Mouse (Mus musculus): Measurements from ENCODE around the gene Tmem217. TPM values are rescaled to one million over a fixed set of nuclear protein-coding genes. Genes with fewer than 3 reads are reported as not detected.
"Not testable (repeated sequence)": the region's sequence is repeated elsewhere in the genome, so short reads cannot be mapped to it uniquely, and the experiment has no call there.

Gene Tmem217
- polyA plus RNA-seq, 1 experiment from 2014 or later: 2.4 TPM

DNA sequence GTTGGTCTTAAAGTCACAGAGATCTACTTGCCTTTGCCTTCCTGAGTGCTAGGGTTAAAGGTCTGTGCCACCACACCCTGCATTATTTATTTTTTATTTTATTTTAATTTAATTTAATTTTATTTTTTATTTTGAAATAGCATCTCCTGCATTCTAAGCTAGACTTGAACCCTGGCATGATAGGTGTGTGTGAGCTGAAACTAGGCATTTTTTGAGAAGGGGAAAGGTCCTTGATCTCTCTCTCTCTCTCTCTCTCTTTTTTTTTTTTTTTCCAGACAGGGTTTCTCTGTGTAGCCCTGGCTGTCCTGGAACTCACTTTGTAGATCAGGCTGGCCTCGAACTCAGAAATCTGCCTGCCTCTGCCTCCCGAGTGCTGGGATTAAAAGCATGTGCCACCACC, 53.2 kb downstream of the Tmem217 start:
- H3K9me3 ChIP-seq (replicated peaks); H3K9ac ChIP-seq; H3K4me1 ChIP-seq; H3K27ac ChIP-seq; H3K4me2 ChIP-seq (replicated peaks); H3K36me3 ChIP-seq; H3K27me3 ChIP-seq; H3K4me3 ChIP-seq; ATAC-seq (ENCODE audit: low FRiP score): not testable (repeated sequence)
- 96% methylated on average over 2 of the region's 2 CpGs for WGBS

DNA sequence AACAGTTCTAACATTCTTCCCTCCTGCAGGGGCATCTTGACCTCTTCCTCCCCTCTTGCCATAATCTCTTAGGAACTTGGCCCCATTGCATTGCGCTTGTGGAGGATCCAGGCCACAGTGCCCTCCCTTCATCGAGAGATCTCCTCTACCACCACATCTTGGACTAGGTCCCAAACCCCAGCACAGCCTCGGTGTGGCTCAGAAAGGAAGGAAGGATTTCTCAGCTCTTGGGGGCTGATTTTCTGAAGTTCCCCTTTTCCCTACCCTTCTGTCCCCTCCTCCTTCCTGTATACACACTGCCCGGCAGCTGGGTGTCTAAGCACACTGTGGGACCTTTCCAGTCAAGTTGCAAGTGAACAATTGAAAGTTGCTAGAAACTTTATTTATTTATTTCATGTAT, 54.2 kb downstream of the Tmem217 start:
- no peak overlapping the region for H3K9ac ChIP-seq
- H3K27me3 ChIP-seq: 0 out of 2 replicates have a peak, but pooled peaks cover 2% of the 10 kb centered on the region
- ATAC-seq (ENCODE audit: low FRiP score): no peak
- no peaks in the 10 kb centered on the region for H3K9me3 ChIP-seq (replicated peaks)
- no peak overlapping the region for H3K4me3 ChIP-seq
- no peak overlapping the region for H3K27ac ChIP-seq
- H3K4me2 ChIP-seq (replicated peaks): no peak overlapping the region
- WGBS: 66% methylated on average over 4 of the region's 4 CpGs
- H3K4me1 ChIP-seq: peaks cover 10% of the 10 kb centered on the region
- peaks cover 9% of the 10 kb centered on the region for H3K36me3 ChIP-seq

DNA sequence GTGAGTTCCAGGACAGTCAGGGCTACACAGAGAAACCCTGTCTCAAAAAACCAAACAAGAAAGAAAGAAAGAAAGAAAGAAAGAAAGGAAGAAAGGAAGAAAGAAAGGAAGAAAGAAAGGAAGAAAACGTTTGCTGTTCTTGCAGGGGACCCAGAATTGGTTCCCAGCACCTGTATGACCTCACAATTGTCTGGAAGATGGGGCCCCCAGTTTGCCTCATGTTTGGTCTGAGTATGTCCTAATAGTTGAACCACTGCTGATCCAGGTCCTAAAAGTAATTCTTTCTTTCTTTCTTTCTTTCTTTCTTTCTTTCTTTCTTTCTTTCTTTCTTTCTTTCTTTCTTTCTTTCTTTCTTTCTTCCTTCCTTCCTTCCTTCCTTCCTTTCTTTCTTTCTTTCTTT, 54.7 kb downstream of the Tmem217 start:
- WGBS: 66% methylated on average over 1 of the region's 1 CpGs
- H3K27me3 ChIP-seq; ATAC-seq (ENCODE audit: low FRiP score); H3K4me3 ChIP-seq; H3K4me2 ChIP-seq (replicated peaks); H3K9ac ChIP-seq; H3K9me3 ChIP-seq (replicated peaks); H3K27ac ChIP-seq; H3K36me3 ChIP-seq: not testable (repeated sequence)
- peaks cover 15% of the 10 kb centered on the region for H3K4me1 ChIP-seq

DNA sequence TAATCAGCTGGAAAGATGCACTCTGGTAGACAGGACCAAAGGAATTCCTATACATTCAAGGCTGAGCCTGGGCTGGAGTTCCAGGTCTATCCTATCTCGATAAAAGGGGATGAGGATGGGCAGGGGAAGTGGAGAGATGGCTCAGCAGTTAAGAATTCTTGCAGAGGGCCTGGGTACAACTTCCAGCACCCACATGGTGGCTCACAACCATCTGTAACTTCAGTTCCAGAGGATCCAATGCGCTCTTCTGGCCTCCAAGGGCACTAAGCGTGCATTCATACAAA, 55.2 kb downstream of the Tmem217 start:
- H3K4me2 ChIP-seq (replicated peaks): no peak overlapping the region
- no peak overlapping the region for H3K27ac ChIP-seq

DNA sequence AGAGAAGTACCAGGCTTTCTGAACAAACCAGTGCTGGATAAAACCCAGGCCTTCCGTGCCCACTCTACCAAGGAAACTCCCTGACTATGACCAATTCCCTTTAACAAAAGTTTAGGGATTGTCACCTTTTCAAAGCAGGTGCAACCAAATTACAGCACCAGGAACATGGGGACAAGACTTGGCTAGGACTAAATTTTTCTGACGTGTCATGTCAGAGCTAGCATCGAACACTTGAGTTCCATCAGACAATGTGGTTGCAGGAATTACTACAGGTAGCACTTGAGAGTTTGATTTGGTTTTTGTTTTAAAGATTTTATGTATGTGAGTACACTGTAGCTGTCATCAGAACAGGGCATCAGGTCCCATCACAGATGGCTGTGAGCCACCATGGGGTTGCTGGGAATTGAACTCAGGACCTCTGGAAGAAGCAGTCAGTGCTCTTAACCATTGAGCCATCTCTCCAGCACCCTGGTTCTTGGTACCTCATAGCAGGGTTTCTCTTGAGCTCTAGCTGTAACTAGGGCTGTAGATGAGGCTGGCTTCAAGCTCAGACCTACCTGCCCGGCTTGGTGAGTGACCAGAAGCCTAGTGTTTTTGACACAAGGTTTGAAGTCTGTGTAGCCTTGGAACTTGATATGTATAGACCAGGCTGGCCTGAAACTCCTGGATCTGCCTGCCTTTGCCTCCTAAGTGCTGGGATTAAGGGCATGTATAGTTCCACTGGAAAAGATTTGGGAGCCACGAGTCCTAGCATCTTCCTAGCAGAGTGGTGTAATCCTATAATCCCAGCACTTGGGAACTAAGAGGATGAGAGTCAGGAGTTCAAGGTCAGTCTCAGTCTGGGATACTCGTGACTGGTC, 55.7 kb downstream of the Tmem217 start:
- Histone ChIP-seq H3K4me1 (peaks cover 15% of the 10 kb centered on the region), H3K4me3 (no peak overlapping the region), H3K27ac (no peak overlapping the region), H3K9ac (no peak overlapping the region), H3K9me3 (replicated peaks) (no peaks in the 10 kb centered on the region), H3K36me3 (peaks cover 9% of the 10 kb centered on the region), H3K27me3 (no peaks in the 10 kb centered on the region), H3K4me2 (replicated peaks) (no peak overlapping the region)
- WGBS: 79% methylated on average over 6 of the region's 6 CpGs
- no peak for ATAC-seq (ENCODE audit: low FRiP score)

More for the DNA sequence above, 55.2 kb downstream of the Tmem217 start:
- Histone ChIP-seq H3K9ac (no peak overlapping the region), H3K36me3 (peaks cover 9% of the 10 kb centered on the region), H3K4me3 (no peak overlapping the region), H3K27me3 (no peaks in the 10 kb centered on the region), H3K9me3 (replicated peaks) (no peaks in the 10 kb centered on the region), H3K4me1 (peaks cover 15% of the 10 kb centered on the region)
- 90% methylated on average over 3 of the region's 3 CpGs for WGBS
- ATAC-seq (ENCODE audit: low FRiP score): no peak

DNA sequence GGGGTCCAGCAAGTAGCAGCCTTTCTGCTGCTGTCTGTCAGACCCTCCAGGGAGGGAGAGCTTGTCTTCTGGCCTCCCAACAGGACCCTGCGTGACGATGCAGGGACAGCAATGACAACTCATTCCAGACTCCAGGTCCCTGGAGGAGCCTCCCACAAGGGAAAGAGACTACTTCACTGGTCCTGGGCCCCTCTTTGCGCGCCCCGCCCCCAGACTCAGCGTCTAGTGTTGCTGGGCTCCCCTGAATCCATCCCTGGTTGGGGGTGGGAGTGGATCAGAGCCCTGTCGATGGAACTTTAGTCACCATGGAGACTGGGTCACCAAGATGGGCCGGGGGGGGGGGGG, 57.5 kb downstream of the Tmem217 start:
- peaks cover 15% of the 10 kb centered on the region for H3K4me1 ChIP-seq
- no peak overlapping the region; the same call in 1 of the 2 replicates for H3K9ac ChIP-seq
- no peaks in the 10 kb centered on the region for H3K27me3 ChIP-seq
- H3K4me2 ChIP-seq (replicated peaks): no peak overlapping the region
- H3K9me3 ChIP-seq (replicated peaks): no peaks in the 10 kb centered on the region
- WGBS: 59% methylated on average over 7 of the region's 8 CpGs
- H3K27ac ChIP-seq: no peak overlapping the region
- no peak for ATAC-seq (ENCODE audit: low FRiP score)
- H3K4me3 ChIP-seq: 0 out of 2 replicates have a peak overlapping the region, but pooled peaks have one; percentile 1
- peaks cover 9% of the 10 kb centered on the region for H3K36me3 ChIP-seq

DNA sequence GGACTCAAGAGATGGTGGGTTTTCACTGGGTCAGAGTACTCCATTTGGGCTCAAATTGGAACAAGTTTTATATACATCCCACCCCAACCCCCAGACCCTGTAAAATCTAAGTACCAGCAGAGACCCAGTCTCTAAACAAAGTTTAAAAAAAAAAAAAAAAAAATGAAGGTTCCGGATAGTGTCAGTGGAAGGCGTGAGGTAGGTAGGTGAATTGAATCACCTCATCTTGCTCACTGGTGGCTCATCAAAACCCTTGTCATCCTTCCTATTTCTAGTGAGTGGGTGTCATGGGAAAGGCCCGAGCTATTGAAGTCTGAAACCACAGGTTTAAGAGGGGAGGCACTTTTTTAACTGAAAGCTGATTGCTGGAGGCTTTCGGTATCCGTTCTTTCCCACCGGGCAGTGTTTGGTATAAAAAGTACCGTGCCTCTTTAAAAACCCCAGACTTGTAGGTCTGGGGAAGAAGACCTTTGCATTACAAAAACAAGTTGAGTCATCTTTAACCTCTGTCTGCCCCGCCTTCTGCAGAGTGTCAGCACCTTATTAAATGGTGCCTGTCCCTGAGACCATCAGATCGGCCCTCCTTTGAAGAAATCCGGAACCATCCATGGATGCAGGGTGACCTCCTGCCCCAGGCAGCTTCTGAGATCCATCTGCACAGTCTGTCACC, 58.0 kb downstream of the Tmem217 start:
- H3K9ac ChIP-seq: no peak overlapping the region; the same call in 1 of the 2 replicates

DNA sequence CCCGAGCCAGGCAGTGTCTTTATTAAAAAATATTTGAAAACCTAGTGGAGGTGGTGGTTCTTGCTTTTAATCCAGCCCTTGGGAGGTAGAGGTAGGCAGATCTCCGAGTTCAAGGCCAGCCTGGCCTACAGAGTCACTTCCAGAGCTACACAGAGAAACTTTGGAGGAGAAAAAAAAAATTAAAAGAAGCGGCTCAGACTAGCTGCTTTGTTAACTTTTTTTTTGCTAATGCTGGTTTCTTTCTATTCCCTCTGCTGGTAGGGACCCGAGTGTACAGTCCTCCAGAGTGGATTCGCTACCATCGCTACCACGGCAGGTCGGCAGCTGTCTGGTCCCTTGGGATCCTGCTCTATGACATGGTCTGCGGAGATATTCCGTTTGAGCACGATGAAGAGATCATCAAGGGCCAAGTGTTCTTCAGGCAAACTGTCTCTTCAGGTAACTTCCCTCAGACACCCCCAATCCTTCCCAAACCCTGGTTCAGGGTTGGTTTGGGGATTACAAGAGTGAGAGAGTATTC, 58.7 kb downstream of the Tmem217 start:
- no peak overlapping the region for H3K4me3 ChIP-seq
- no peak for ATAC-seq (ENCODE audit: low FRiP score)
- H3K9me3 ChIP-seq (replicated peaks): no peaks in the 10 kb centered on the region
- H3K4me1 ChIP-seq: peaks cover 25% of the 10 kb centered on the region
- WGBS: 74% methylated on average over 11 of the region's 11 CpGs
- no peak overlapping the region for H3K9ac ChIP-seq
- peak overlapping the region; percentile 75 for H3K4me2 ChIP-seq (replicated peaks)
- H3K36me3 ChIP-seq: peaks cover 9% of the 10 kb centered on the region
- no peak overlapping the region for H3K27ac ChIP-seq
- no peaks in the 10 kb centered on the region for H3K27me3 ChIP-seq

More for the DNA sequence above, 58.0 kb downstream of the Tmem217 start:
- ATAC-seq (ENCODE audit: low FRiP score): no peak
- Histone ChIP-seq H3K4me2 (replicated peaks) (no peak overlapping the region), H3K36me3 (peaks cover 9% of the 10 kb centered on the region), H3K4me1 (peaks cover 19% of the 10 kb centered on the region), H3K4me3 (0 out of 2 replicates have a peak overlapping the region, but pooled peaks have one; percentile 1), H3K27ac (no peak overlapping the region), H3K27me3 (no peaks in the 10 kb centered on the region), H3K9me3 (replicated peaks) (no peaks in the 10 kb centered on the region)
- WGBS: 53% methylated on average over 10 of the region's 10 CpGs

DNA sequence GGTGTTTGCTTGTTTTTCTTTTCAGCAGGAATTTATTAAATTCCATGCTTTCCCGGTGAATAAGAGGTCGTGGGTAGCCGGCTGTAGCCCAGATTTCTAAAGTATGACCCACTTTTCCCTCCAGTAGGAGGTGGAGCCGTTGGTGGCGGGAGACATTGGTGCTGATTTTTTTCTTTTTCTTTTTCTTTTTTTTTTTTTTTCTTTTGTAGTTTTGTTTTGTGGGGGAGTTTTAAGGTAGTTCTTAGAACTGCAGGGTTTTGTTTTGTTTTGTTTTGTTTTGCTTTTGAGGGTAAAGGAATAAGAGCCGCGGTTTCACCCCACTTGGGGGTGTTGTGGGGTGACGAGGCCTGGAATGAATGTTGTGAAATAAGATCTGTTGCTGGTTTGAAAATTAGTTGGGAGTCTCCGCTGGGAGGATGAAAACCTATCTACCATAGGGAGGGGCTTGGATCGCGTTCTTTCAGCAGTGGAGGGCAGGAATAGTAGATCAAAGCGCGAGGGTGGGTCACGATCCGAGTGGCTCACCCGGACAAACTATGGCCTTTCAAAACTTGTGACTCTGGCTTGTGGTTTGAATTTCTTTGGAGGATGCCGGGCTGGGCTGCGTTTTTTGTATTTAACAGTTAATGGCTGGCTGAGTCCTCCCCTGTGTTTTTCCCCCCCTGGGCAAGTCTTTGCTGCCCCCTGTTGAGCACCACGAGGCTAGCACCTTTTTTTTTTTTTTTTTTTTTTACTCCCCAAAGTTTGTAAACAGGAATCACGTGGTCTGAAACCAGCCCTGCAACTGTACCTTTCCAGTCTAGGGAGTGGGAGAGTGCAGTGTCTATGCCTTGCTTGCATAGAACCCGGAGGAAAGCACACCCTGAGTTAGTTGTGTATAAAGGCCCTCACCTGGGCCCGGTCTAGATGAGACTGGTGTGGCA, 59.7 kb downstream of the Tmem217 start:
- H3K27ac ChIP-seq: peak overlapping the region; percentile 94
- H3K4me3 ChIP-seq: peak overlapping the region; percentile 87
- no peaks in the 10 kb centered on the region for H3K9me3 ChIP-seq (replicated peaks)
- no peak for ATAC-seq (ENCODE audit: low FRiP score)
- no peaks in the 10 kb centered on the region for H3K27me3 ChIP-seq
- WGBS: 2% methylated on average over 22 of the region's 22 CpGs
- peak overlapping the region; percentile 75 for H3K4me2 ChIP-seq (replicated peaks)
- peaks cover 26% of the 10 kb centered on the region for H3K4me1 ChIP-seq
- peaks cover 9% of the 10 kb centered on the region for H3K36me3 ChIP-seq
- peak overlapping the region; percentile 92 for H3K9ac ChIP-seq

DNA sequence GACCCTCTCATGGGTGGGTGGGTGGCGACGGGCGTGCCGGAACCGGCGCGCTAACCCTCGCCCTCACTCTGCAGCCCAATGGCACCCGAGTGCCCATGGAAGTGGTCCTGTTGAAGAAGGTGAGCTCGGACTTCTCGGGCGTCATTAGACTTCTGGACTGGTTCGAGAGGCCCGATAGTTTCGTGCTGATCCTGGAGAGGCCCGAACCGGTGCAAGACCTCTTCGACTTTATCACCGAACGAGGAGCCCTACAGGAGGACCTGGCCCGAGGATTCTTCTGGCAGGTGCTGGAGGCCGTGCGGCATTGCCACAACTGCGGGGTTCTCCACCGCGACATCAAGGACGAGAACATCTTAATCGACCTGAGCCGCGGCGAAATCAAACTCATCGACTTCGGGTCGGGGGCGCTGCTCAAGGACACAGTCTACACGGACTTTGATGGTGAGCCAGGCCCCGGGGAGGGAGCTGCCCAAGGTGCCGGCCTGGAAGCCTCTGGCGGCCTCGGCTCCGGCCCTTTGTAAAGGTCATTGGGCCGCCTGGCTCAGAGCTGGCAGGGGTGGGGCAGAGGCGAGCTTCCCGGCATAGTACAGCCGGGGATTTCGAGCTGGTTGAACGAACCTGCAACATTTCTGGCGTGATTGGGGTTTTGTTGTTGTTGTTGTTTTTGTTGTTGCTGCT, 60.5 kb downstream of the Tmem217 start:
- Histone ChIP-seq H3K9ac (peak overlapping the region; percentile 92), H3K4me1 (peaks cover 26% of the 10 kb centered on the region), H3K27ac (peak overlapping the region; percentile 94), H3K27me3 (no peaks in the 10 kb centered on the region), H3K36me3 (peaks cover 9% of the 10 kb centered on the region), H3K4me3 (peak overlapping the region; percentile 87), H3K9me3 (replicated peaks) (no peaks in the 10 kb centered on the region), H3K4me2 (replicated peaks) (peak overlapping the region; percentile 75)
- peak; percentile 15; the same call in 1 of the 2 replicates for ATAC-seq (ENCODE audit: low FRiP score)
- WGBS: under 1% methylated on average over 48 of the region's 48 CpGs

DNA sequence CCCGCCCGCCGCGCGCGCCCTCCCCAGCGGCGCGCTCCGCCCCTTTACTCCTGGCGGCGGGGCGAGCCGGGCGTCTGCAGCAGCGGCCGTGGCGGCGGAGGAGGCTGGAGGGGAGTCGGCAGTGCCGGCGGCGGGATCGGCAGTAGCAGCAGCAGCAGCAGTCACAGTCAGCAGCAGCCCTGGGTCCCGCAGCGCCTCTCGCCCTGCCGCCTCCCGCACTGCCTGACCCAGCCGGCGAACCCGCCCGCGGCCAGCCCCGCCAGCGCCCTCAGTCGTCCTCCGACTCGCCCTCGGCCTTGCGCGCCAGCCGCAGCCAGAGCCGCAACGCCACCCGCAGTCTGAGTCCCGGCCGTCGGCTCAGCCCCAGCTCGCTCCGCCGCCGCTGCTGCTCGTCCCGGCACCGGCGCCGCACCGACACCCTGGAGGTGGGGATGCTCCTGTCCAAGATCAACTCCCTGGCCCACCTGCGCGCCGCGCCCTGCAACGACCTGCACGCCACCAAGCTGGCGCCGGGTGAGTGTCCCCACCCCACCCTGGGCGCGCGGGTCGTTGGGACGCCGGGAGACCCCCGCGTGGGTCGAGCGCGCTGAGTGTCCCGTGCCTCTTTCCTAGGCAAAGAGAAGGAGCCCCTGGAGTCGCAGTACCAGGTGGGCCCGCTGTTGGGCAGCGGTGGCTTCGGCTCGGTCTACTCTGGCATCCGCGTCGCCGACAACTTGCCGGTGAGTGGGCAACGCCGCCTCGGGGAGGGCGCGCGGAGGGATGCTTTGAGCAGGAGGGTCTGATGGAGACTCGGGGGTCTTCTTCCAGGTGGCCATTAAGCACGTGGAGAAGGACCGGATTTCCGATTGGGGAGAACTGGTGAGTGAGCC, 61.2 kb downstream of the Tmem217 start, which contains the start of gene Pim1:
Gene Pim1, plus strand, starts transcription at position 41 of the 869 bp plus-strand sequence.
- Histone ChIP-seq H3K4me3 (peak within 1 kb of the TSS; percentile 87), H3K4me1 (peaks cover 26% of the 10 kb centered on the region), H3K27me3 (no peaks in the 10 kb centered on the region), H3K36me3 (peaks cover 7% of the 10 kb centered on the region), H3K27ac (peak within 1 kb of the TSS; percentile 96), H3K4me2 (replicated peaks) (peak within 1 kb of the TSS; percentile 75), H3K9ac (peak within 1 kb of the TSS; percentile 92), H3K9me3 (replicated peaks) (no peaks in the 10 kb centered on the region)
- peak; percentile 82 for ATAC-seq (ENCODE audit: low FRiP score)
- WGBS: under 1% methylated on average over 68 of the region's 99 CpGs

Data from hindbrain, embryonic 12.5 days (tissue).